Mouse (Mus musculus) megakaryocyte, embryonic 14.5 days (primary cell): ENCODE measurements at regions not wholly inside any gene's neighbourhood (a gene's known extent, or its start where the extent isn't known, plus 50 kb on each side); places are given as distances from the start of the nearest gene placed in this dataset.

Experiments
- FLI1 ChIP-seq: IDR thresholded peaks from 2 replicates; pipeline ENCODE4 v1.6.1; 2012; ENCODE audit warnings: low read length, inconsistent platforms, mixed read lengths
- GATA1 ChIP-seq: IDR thresholded peaks from 3 replicates; pipeline ENCODE4 v1.6.1; 2012; ENCODE audit warnings: mixed read lengths, low read length, inconsistent platforms, borderline replicate concordance

DNA sequence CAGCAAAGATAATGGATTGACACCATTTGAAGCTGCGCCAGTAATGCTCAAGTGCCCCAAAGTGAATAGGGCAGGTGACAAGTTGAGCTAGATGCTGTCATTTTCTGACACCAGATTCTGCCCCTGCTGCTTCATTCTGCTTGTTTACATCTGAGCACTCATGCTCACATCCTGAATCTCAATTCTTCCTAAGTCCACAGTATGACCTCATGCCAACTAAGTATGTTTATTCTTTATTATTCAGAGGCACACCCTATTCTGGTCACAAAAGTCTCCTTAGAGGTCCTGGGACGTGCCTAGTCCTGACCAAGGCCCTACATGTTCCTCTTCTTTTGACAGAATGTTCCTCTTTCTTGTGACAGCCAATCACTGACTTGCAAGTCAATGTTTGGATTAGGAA lies 938.1 kb downstream of the Robo2 start:
- TF ChIP-seq GATA1 (no peak), FLI1 (no peak)
